Mouse (Mus musculus) thymus, adult 2 months (tissue): ENCODE data around the gene Tnfrsf9.

Experiments
- CTCF ChIP-seq: fragments of 200-500 bp; IDR thresholded peaks from 2 replicates; pipeline ENCODE4 v1.5.1; 2012; ENCODE audit warnings: mild to moderate bottlenecking, control low read depth, low read length, moderate library complexity, borderline replicate concordance; ENCODE audit not compliant: control insufficient read depth, poor library complexity, insufficient read depth; ENCODE audit errors: extremely low read depth
- POLR2A ChIP-seq: fragments of 200-500 bp; IDR thresholded peaks from 2 replicates; pipeline ENCODE4 v1.6.1; 2012; ENCODE audit warnings: mild to moderate bottlenecking, low read length, control low read depth, moderate library complexity; ENCODE audit not compliant: control insufficient read depth, poor library complexity, insufficient read depth; ENCODE audit errors: extremely low read depth

- no peak for TF ChIP-seq POLR2A
- TF ChIP-seq CTCF, result no peak
These were observed 46.2 kb upstream of the Tnfrsf9 start for GRCm38 (mm10) chr4:150868161-150868560.
